Mouse (Mus musculus): ENCODE results near the gene Gigyf1.

Gigyf1 gene

DNA sequence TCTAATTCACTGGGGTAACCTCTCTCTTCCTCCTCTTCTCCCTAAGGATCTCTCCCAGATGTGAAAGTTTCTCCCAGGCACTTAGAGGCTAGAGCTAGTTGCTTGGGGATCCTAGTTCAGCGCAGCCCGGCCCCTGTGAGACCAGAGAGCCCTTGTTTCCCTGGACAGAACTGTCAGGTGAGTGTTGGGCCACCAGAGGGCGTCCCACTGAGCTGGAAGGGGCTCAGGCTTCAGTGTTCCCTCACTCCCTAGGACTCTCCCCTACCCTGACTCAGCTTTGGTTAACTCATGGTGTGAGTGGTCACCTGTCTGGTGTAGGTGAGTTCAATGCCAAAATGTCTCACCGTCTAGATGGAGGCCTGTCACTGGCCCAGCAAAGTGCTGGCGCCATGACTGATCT lies at the start of gene Gigyf1:
Gigyf1 (plus strand) TSS at position 113 of the 400 bp plus-strand sequence.
- no peak for DNase-seq

- no peak for DNase-seq
These were observed 46.0 kb upstream of the Gigyf1 start for GRCm38 (mm10) chr5:137472252-137472904.

GRCm38 (mm10) chr5:137474351-137474750 lies 44.0 kb upstream of the Gigyf1 start:
- DNase-seq = no peak

DNA sequence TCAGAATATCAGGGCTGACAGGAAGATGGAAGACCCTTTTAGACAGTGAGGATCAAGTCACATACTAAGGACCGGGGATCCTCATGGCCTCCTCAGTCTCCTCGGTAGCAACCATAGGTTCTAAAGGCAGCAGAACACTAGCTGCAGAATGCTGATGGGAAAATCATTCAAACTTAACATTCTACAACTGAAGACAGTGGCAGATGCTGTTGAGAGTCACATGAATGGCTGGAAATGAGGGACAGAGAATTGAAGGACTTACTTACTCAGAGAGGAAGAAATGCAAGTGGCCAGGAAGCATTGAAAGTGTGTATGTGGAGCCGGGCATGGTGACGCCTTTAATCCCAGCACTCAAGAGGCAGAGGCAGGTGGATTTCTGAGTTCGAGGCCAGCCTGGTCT lies 41.4 kb upstream of the Gigyf1 start, which contains the start of gene Zan:
Zan (minus strand) TSS at position 101 of the 400 bp plus-strand sequence.
- DNase-seq = no peak

DNA sequence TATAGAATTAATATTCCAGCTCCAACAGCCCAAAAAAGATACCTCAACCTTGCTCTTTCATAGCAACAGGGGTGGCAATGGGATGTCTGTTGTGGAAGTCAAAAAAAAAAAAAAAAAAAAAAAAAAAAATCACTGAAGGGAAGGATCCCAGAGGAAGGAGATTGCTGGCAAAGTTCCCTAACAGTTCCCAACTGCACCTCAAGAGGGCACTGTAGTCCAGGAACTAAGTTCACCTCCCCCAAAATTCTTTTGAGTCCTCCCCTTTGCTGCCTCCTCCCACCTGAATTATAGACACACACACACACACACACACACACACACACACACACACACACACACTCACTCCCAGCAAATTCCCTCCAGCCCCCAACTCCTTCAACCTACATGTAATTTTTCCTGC lies 37.2 kb upstream of the Gigyf1 start:
- peak; percentile 65 for DNase-seq

- DNase-seq = peak; percentile 12
These were observed 36.5 kb upstream of the Gigyf1 start for GRCm38 (mm10) chr5:137481897-137482296.

- no peak for DNase-seq
These were observed 33.1 kb upstream of the Gigyf1 start for GRCm38 (mm10) chr5:137485071-137485850.

DNA sequence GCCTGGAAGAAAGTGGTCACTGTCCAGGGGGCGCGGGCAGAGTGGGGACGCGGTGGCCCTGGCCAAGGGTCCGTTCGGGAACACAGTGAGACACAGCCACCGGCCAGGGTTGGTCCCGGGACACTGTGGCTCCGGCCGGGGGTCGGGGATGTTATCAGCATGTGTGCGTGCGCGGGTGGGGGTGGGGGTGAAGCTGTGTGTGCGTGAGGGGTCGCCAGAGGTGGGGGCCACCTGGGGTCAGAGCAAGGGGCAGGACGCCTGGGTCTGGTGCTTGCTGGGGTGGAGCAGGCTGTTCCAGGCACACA lies 32.5 kb upstream of the Gigyf1 start:
- DNase-seq = no peak

GRCm38 (mm10) chr5:137487616-137488015 lies 30.7 kb upstream of the Gigyf1 start:
- no peak for DNase-seq

- DNase-seq = peak; percentile 74
These were observed 26.8 kb upstream of the Gigyf1 start for GRCm38 (mm10) chr5:137491559-137491958.

GRCm38 (mm10) chr5:137493831-137494230 lies 24.5 kb upstream of the Gigyf1 start:
- no peak for DNase-seq

GRCm38 (mm10) chr5:137500186-137500585 lies 18.2 kb upstream of the Gigyf1 start:
- DNase-seq = no peak

GRCm38 (mm10) chr5:137501709-137502666 lies 16.4 kb upstream of the Gigyf1 start, which contains the start of gene Pop7:
TSS of gene Pop7 (minus strand) at chr5:137502518.
- peak; percentile 100 for DNase-seq

GRCm38 (mm10) chr5:137502667-137503110 lies 15.7 kb upstream of the Gigyf1 start:
- DNase-seq = no peak

DNA sequence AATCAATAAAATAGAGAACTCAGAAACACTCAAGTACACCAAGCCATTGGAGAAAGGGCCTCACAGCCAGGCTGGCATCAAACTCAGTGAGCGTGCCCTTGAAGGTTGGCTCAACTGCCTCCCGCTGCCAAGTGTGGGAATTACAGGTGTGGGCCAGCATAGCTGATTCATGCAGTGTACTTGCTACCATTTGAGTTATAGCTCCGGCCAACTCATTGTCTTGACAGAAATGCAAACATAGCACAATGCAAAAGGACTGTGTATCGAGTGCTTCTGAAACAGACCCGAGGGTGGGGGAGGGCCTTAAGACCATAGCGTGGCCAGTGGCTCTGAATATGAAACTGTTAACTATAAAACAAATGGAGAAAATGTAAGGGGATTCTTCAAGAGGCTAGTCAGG lies 14.3 kb upstream of the Gigyf1 start:
- no peak for DNase-seq

GRCm38 (mm10) chr5:137510014-137510501 lies 8.3 kb upstream of the Gigyf1 start:
- peak; percentile 83 for DNase-seq

GRCm38 (mm10) chr5:137510573-137511390 lies 7.6 kb upstream of the Gigyf1 start:
- no peak for DNase-seq

- DNase-seq = no peak
These were observed 6.6 kb upstream of the Gigyf1 start for GRCm38 (mm10) chr5:137511706-137512105.

DNA sequence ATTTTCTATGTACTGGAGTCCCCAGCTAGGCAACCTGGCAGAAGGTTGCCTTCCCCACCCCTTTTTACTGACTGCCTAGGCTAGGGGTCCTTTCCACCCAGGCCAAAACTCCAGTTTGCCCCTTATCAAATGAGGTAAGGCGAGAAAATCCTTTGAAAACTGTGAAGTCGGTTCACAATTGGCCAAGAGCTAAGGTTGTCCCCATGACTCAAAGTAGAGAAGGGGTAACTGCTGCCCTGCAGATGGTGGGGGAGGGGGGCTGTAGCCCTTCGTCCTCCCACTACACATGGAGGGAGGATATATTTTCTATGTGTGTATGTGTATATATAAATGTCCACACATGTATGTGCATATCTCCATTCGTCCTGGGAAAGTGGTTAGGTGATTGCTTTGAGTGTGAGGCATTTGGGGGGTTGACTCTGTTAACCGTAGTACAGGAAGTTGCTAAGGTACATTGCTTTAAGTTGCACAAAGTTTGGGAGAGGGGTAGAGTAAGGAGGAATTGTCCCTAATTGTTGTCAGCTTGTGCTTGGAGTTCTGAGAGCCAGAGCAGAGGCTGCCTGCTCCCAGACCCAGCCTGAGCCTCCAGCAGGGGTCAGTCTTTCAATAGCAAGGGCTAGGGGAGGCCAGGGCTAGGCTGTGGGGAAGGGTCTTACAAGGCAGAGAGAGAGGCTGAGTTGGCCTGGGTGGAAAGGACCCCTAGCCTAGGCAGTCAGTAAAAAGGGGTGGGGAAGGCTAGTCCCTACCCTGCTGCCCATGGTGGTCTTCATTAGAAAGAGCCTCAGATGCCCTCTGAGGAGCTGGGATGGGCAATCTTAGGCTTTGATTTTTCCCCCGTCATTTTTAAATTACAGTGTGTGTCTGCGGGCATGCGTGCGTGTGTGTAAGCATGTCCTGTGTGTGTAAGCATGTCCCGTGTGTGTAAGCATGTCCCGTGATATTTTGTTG lies 5.2 kb upstream of the Gigyf1 start:
- DNase-seq = no peak

- DNase-seq = no peak
These were observed 4.2 kb upstream of the Gigyf1 start for GRCm38 (mm10) chr5:137513951-137514721.
